In genomic region chr6:112401953-112402683, GRCm38 (mm10) we compare ENCODE assay signal across 8 mouse cellular contexts. TPM values are rescaled to one million over a fixed set of nuclear protein-coding genes. Genes with fewer than 3 reads are reported as not detected.
A peak's percentile ranks its signal among the peaks of the same experiment; 100 is the strongest.
DNase-seq lines count a peak whose midpoint lies in the region; ATAC-seq and TF ChIP-seq lines count a peak whose summit lies in the region.

No protein-coding gene starts in this region.

- no peaks in the 10 kb centered on the region for H3K27me3 ChIP-seq in hindbrain, embryonic 15.5 days
- no peaks in the 10 kb centered on the region for H3K27me3 ChIP-seq in hindbrain, embryonic 13.5 days
- H3K27me3 ChIP-seq in embryonic facial prominence, embryonic 12.5 days: no peaks in the 10 kb centered on the region
- no peaks in the 10 kb centered on the region for H3K27me3 ChIP-seq in heart, embryonic 13.5 days (replicated peaks)
- H3K27me3 ChIP-seq in lung, postnatal 0 days (replicated peaks; ENCODE audit: insufficient read depth, low read length): no peaks in the 10 kb centered on the region

- peak; percentile 70 to 82 for DNase-seq in kidney, postnatal 4 days
- DNase-seq in lung, postnatal 0 days (ENCODE audit: low spot score): peak; percentile 89
- peak; percentile 74 for DNase-seq in telencephalon, adult 2 months (ENCODE audit: low read depth, low spot score)

- no peaks in the 10 kb centered on the region for H3K36me3 ChIP-seq in hindbrain, embryonic 15.5 days
- no peaks in the 10 kb centered on the region for H3K36me3 ChIP-seq in hindbrain, embryonic 13.5 days
- no peaks in the 10 kb centered on the region for H3K36me3 ChIP-seq in embryonic facial prominence, embryonic 12.5 days
- no peaks in the 10 kb centered on the region for H3K36me3 ChIP-seq in heart, embryonic 13.5 days
- no peaks in the 10 kb centered on the region for H3K36me3 ChIP-seq in lung, postnatal 0 days (ENCODE audit: insufficient read depth, low read length)

- no peak overlapping the region for H3K9ac ChIP-seq in hindbrain, embryonic 15.5 days
- H3K9ac ChIP-seq in hindbrain, embryonic 13.5 days: no peak overlapping the region
- no peak overlapping the region for H3K9ac ChIP-seq in embryonic facial prominence, embryonic 12.5 days
- H3K9ac ChIP-seq in heart, embryonic 13.5 days: 0 out of 2 replicates have a peak overlapping the region, but pooled peaks have one; percentile 44
- H3K9ac ChIP-seq in lung, postnatal 0 days (replicated peaks; ENCODE audit: low read depth): no peak overlapping the region

- TF ChIP-seq EP300 in lung, postnatal 0 days (IDR thresholded peaks at IDR 0.05): peak; percentile 98

- H3K27ac ChIP-seq in hindbrain, embryonic 15.5 days (replicated peaks): no peak overlapping the region
- no peak overlapping the region for H3K27ac ChIP-seq in hindbrain, embryonic 13.5 days
- H3K27ac ChIP-seq in embryonic facial prominence, embryonic 12.5 days: no peak overlapping the region
- peak overlapping the region; percentile 96 for H3K27ac ChIP-seq in heart, embryonic 13.5 days (replicated peaks)
- peak overlapping the region; percentile 86 for H3K27ac ChIP-seq in lung, postnatal 0 days (ENCODE audit: low read length)

- H3K4me1 ChIP-seq in hindbrain, embryonic 15.5 days (replicated peaks): no peaks in the 10 kb centered on the region
- no peaks in the 10 kb centered on the region for H3K4me1 ChIP-seq in hindbrain, embryonic 13.5 days (replicated peaks)
- H3K4me1 ChIP-seq in embryonic facial prominence, embryonic 12.5 days: no peaks in the 10 kb centered on the region
- H3K4me1 ChIP-seq in heart, embryonic 13.5 days: peaks cover 52% of the 10 kb centered on the region
- no peaks in the 10 kb centered on the region for H3K4me1 ChIP-seq in lung, postnatal 0 days (ENCODE audit: insufficient read depth, low read depth, low read length)

- H3K9me3 ChIP-seq in hindbrain, embryonic 15.5 days: no peaks in the 10 kb centered on the region
- no peaks in the 10 kb centered on the region for H3K9me3 ChIP-seq in hindbrain, embryonic 13.5 days
- no peaks in the 10 kb centered on the region for H3K9me3 ChIP-seq in embryonic facial prominence, embryonic 12.5 days
- H3K9me3 ChIP-seq in heart, embryonic 13.5 days: no peaks in the 10 kb centered on the region
- H3K9me3 ChIP-seq in lung, postnatal 0 days (ENCODE audit: low read length): no peaks in the 10 kb centered on the region

- 75% methylated on average over 12 of the region's 12 CpGs for WGBS in hindbrain, embryonic 15.5 days
- WGBS in hindbrain, embryonic 13.5 days: 82% methylated on average over 12 of the region's 12 CpGs
- WGBS in embryonic facial prominence, embryonic 12.5 days: 72% methylated on average over 12 of the region's 12 CpGs
- 33% methylated on average over 12 of the region's 12 CpGs for WGBS in heart, embryonic 13.5 days
- WGBS in lung, postnatal 0 days: 39% methylated on average over 12 of the region's 12 CpGs

- no peak overlapping the region for H3K4me3 ChIP-seq in hindbrain, embryonic 15.5 days
- H3K4me3 ChIP-seq in hindbrain, embryonic 13.5 days: no peak overlapping the region
- H3K4me3 ChIP-seq in embryonic facial prominence, embryonic 12.5 days: no peak overlapping the region
- H3K4me3 ChIP-seq in heart, embryonic 13.5 days: no peak overlapping the region
- no peak overlapping the region for H3K4me3 ChIP-seq in lung, postnatal 0 days (ENCODE audit: low read depth, low read length)

- H3K4me2 ChIP-seq in hindbrain, embryonic 15.5 days: no peak overlapping the region
- no peak overlapping the region for H3K4me2 ChIP-seq in hindbrain, embryonic 13.5 days
- no peak overlapping the region for H3K4me2 ChIP-seq in embryonic facial prominence, embryonic 12.5 days (replicated peaks)
- H3K4me2 ChIP-seq in heart, embryonic 13.5 days: peak overlapping the region; percentile 20
- H3K4me2 ChIP-seq in lung, postnatal 0 days (replicated peaks; ENCODE audit: low read depth, low read length): no peak overlapping the region

- TF ChIP-seq CTCF in lung, postnatal 0 days (IDR thresholded peaks at IDR 0.05): no peak

- ATAC-seq in hindbrain, embryonic 15.5 days (ENCODE audit: low FRiP score, low read depth): peak; percentile 72; the same call in 1 of the 2 replicates
- no peak for ATAC-seq in hindbrain, embryonic 13.5 days (ENCODE audit: low FRiP score)
- peak; percentile 67 for ATAC-seq in embryonic facial prominence, embryonic 12.5 days (ENCODE audit: insufficient number of reproducible peaks, insufficient read depth, low FRiP score, low TSS enrichment)
- ATAC-seq in heart, embryonic 13.5 days (ENCODE audit: extremely low read depth, insufficient number of reproducible peaks, low FRiP score, low TSS enrichment): peak; percentile 83
- ATAC-seq in lung, postnatal 0 days: peak; percentile 95
- ATAC-seq in inflammation-experienced regulatory T-cells, adult 6 months: no peak

RNA-seq across cellular contexts. Expression of gene Ssu2, which starts 14.3 kb away (rescaled TPM):
- 0.10 TPM in 1 of 2 replicates, not detected in the other for polyA plus RNA-seq in hindbrain, embryonic 15.5 days (2015; fragmentation: Nextera tagmentation; extraction: Ambion mirVana)
- not detected in 2 replicates for polyA plus RNA-seq in hindbrain, embryonic 13.5 days (2015; fragmentation: Nextera tagmentation; extraction: Ambion mirVana)
- polyA plus RNA-seq in embryonic facial prominence, embryonic 12.5 days (2016; fragmentation: Nextera tagmentation; extraction: Ambion mirVana): 1.5 and 2.6 TPM in 2 replicates
- polyA plus RNA-seq in heart, embryonic 13.5 days (2015; fragmentation: Nextera tagmentation; extraction: Ambion mirVana): 0.60 and 0.84 TPM in 2 replicates
- polyA plus RNA-seq in lung, postnatal 0 days (2015; fragmentation: Nextera tagmentation; extraction: Ambion mirVana): 4.5 and 6.3 TPM in 2 replicates
- not detected for polyA plus RNA-seq in inflammation-experienced regulatory T-cells, adult 6 months (2017; shearing (Covaris generic))

RNA-seq across cellular contexts. Expression of gene Cav3, which starts 57.2 kb away (rescaled TPM):
- 0.17 and 0.18 TPM in 2 replicates for polyA plus RNA-seq in hindbrain, embryonic 15.5 days (2015; fragmentation: Nextera tagmentation; extraction: Ambion mirVana)
- 0.17 and 0.23 TPM in 2 replicates for polyA plus RNA-seq in hindbrain, embryonic 13.5 days (2015; fragmentation: Nextera tagmentation; extraction: Ambion mirVana)
- 0.71 and 1.2 TPM in 2 replicates for polyA plus RNA-seq in embryonic facial prominence, embryonic 12.5 days (2016; fragmentation: Nextera tagmentation; extraction: Ambion mirVana)
- 75.5 and 87.9 TPM in 2 replicates for polyA plus RNA-seq in heart, embryonic 13.5 days (2015; fragmentation: Nextera tagmentation; extraction: Ambion mirVana)
- polyA plus RNA-seq in lung, postnatal 0 days (2015; fragmentation: Nextera tagmentation; extraction: Ambion mirVana): 2.5 and 3.7 TPM in 2 replicates
- polyA plus RNA-seq in inflammation-experienced regulatory T-cells, adult 6 months (2017; shearing (Covaris generic)): not detected

Comparison
In these comparisons a context has a peak if more than half of its experiments do, and no peak if none do; other contexts are left out.
1. ATAC-seq: peak in hindbrain, embryonic 15.5 days (single experiment), embryonic facial prominence, embryonic 12.5 days (single experiment), heart, embryonic 13.5 days (single experiment) and lung, postnatal 0 days (single experiment); none in hindbrain, embryonic 13.5 days (single experiment) and inflammation-experienced regulatory T-cells, adult 6 months (single experiment).
2. H3K27ac ChIP-seq: peak in heart, embryonic 13.5 days (single experiment) and lung, postnatal 0 days (single experiment); none in hindbrain, embryonic 15.5 days (single experiment), hindbrain, embryonic 13.5 days (single experiment) and embryonic facial prominence, embryonic 12.5 days (single experiment).
3. RNA of gene Cav3, which starts 57.2 kb away (polyA plus RNA-seq): 75.5 to 87.9 TPM in heart, embryonic 13.5 days; 2.5 to 3.7 TPM in lung, postnatal 0 days, 0.71 to 1.2 TPM in embryonic facial prominence, embryonic 12.5 days, 0.17 to 0.23 TPM in hindbrain, embryonic 13.5 days, 0.17 to 0.18 TPM in hindbrain, embryonic 15.5 days and not detected in inflammation-experienced regulatory T-cells, adult 6 months; every median in the first group is over 10 times any median in the second.
4. Peak in every context shown above with its lines, with median percentiles within 50 percentile points of each other: DNase-seq.